Mouse (Mus musculus): ENCODE measurements around the gene C77080. TPM values are rescaled to one million over a fixed set of nuclear protein-coding genes. Genes with fewer than 3 reads are reported as not detected.

The C77080 gene
- polyA plus RNA-seq, 1 experiment from 2014 or later: 10.0 TPM

DNA sequence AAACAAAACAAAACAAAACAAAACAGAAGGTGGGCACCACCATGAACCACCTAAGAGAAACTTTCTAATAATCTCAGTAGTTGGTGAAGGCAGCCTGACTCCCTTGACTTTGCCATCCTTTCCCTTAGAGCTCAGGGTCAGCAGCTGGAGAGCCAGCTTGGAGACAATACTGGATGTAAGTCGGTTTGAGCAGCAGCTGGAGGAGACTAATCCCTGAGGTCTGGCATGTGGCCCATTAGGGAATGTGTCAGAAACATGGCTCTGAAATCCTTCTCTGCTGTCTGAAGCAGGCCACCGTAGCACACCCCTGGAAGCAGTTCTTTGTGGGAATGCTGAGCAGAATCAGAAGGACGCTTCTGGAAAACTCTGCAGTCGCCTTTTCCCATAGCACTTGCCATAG lies 49.7 kb downstream of the C77080 start:
- Histone ChIP-seq H3K4me3 (replicated peaks) (no peak overlapping the region), H3K27ac (replicated peaks) (no peak overlapping the region), H3K4me2 (replicated peaks) (no peak overlapping the region), H3K9me3 (replicated peaks) (no peaks in the 10 kb centered on the region), H3K9ac (no peak overlapping the region), H3K36me3 (peaks cover 85% of the 10 kb centered on the region), H3K27me3 (no peaks in the 10 kb centered on the region), H3K4me1 (no peaks in the 10 kb centered on the region)
- no peak for ATAC-seq (ENCODE audit: insufficient number of reproducible peaks, low FRiP score, low TSS enrichment, low read depth)
- WGBS: 59% methylated on average over 4 of the region's 4 CpGs

GRCm38 (mm10) chr4:129209504-129209903 lies 51.7 kb downstream of the C77080 start:
- Histone ChIP-seq H3K9me3 (replicated peaks) (no peaks in the 10 kb centered on the region), H3K4me2 (replicated peaks) (no peak overlapping the region), H3K4me1 (no peaks in the 10 kb centered on the region), H3K36me3 (peaks cover 84% of the 10 kb centered on the region), H3K4me3 (replicated peaks) (no peak overlapping the region), H3K27ac (replicated peaks) (no peak overlapping the region), H3K9ac (no peak overlapping the region), H3K27me3 (no peaks in the 10 kb centered on the region)
- 50% methylated on average over 7 of the region's 7 CpGs for WGBS
- no peak for ATAC-seq (ENCODE audit: insufficient number of reproducible peaks, low FRiP score, low TSS enrichment, low read depth)

- 95% methylated on average over 8 of the region's 8 CpGs for WGBS
- no peak for ATAC-seq (ENCODE audit: insufficient number of reproducible peaks, low FRiP score, low TSS enrichment, low read depth)
These were observed 54.4 kb downstream of the C77080 start for GRCm38 (mm10) chr4:129206792-129207191.

GRCm38 (mm10) chr4:129204655-129205054 lies 56.5 kb downstream of the C77080 start:
- H3K27me3 ChIP-seq: no peaks in the 10 kb centered on the region
- 88% methylated on average over 10 of the region's 10 CpGs for WGBS
- no peak overlapping the region for H3K9ac ChIP-seq
- peak; percentile 66; the same call in 1 of the 2 replicates for ATAC-seq (ENCODE audit: insufficient number of reproducible peaks, low FRiP score, low TSS enrichment, low read depth)
- no peaks in the 10 kb centered on the region for H3K9me3 ChIP-seq (replicated peaks)
- 0 out of 2 replicates have a peak overlapping the region, but pooled peaks have one; percentile 34 for H3K27ac ChIP-seq (replicated peaks)
- no peaks in the 10 kb centered on the region for H3K4me1 ChIP-seq
- H3K4me2 ChIP-seq (replicated peaks): no peak overlapping the region
- peaks cover 88% of the 10 kb centered on the region for H3K36me3 ChIP-seq
- H3K4me3 ChIP-seq (replicated peaks): no peak overlapping the region

More at GRCm38 (mm10) chr4:129206792-129207191, 54.4 kb downstream of the C77080 start:
- H3K4me1 ChIP-seq: no peaks in the 10 kb centered on the region
- H3K27me3 ChIP-seq: no peaks in the 10 kb centered on the region
- H3K9me3 ChIP-seq (replicated peaks): no peaks in the 10 kb centered on the region
- no peak overlapping the region for H3K27ac ChIP-seq (replicated peaks)
- H3K4me2 ChIP-seq (replicated peaks): no peak overlapping the region
- H3K36me3 ChIP-seq: peaks cover 88% of the 10 kb centered on the region
- H3K4me3 ChIP-seq (replicated peaks): no peak overlapping the region
- no peak overlapping the region for H3K9ac ChIP-seq

- no peak overlapping the region for H3K9ac ChIP-seq
These were observed 63.7 kb downstream of the C77080 start for GRCm38 (mm10) chr4:129197514-129197913.

DNA sequence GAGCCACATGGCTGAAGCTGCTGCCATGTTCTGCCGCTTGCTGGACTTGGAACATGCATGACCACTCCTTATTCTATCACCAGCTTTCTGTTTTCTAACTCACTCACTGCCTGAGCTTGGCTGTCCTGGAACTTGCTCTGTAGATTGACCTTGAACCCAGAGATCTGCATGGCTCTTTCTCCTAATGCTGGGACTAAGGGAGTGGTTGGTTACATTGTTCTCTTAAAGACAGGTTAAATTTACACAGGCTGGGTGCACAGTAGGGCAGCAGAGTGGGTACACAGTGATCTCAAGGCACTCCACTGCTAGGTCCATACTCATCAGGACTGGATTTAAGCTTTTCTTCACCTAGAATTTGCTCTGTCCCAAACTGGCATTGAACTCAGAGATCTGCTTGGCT lies 66.9 kb downstream of the C77080 start:
- Histone ChIP-seq H3K27me3 (no peaks in the 10 kb centered on the region), H3K4me3 (replicated peaks) (no peak overlapping the region), H3K27ac (replicated peaks) (no peak overlapping the region), H3K9ac (no peak overlapping the region), H3K4me1 (peaks cover 14% of the 10 kb centered on the region), H3K36me3 (peaks cover 46% of the 10 kb centered on the region), H3K4me2 (replicated peaks) (no peak overlapping the region), H3K9me3 (replicated peaks) (no peaks in the 10 kb centered on the region)
- WGBS: 94% methylated on average over 1 of the region's 1 CpGs
- no peak for ATAC-seq (ENCODE audit: insufficient number of reproducible peaks, low FRiP score, low TSS enrichment, low read depth)

More at GRCm38 (mm10) chr4:129197514-129197913, 63.7 kb downstream of the C77080 start:
- H3K27ac ChIP-seq (replicated peaks): no peak overlapping the region
- peaks cover 72% of the 10 kb centered on the region for H3K36me3 ChIP-seq
- 95% methylated on average over 6 of the region's 6 CpGs for WGBS
- H3K4me3 ChIP-seq (replicated peaks): no peak overlapping the region
- H3K9me3 ChIP-seq (replicated peaks): no peaks in the 10 kb centered on the region
- no peak for ATAC-seq (ENCODE audit: insufficient number of reproducible peaks, low FRiP score, low TSS enrichment, low read depth)
- H3K4me1 ChIP-seq: no peaks in the 10 kb centered on the region
- no peak overlapping the region for H3K4me2 ChIP-seq (replicated peaks)
- no peaks in the 10 kb centered on the region for H3K27me3 ChIP-seq

- Histone ChIP-seq H3K36me3 (peaks cover 27% of the 10 kb centered on the region), H3K4me1 (peaks cover 20% of the 10 kb centered on the region), H3K9ac (no peak overlapping the region), H3K4me3 (replicated peaks) (no peak overlapping the region), H3K27me3 (no peaks in the 10 kb centered on the region), H3K4me2 (replicated peaks) (no peak overlapping the region), H3K27ac (replicated peaks) (no peak overlapping the region), H3K9me3 (replicated peaks) (no peaks in the 10 kb centered on the region)
- no peak for ATAC-seq (ENCODE audit: insufficient number of reproducible peaks, low FRiP score, low TSS enrichment, low read depth)
- WGBS: 67% methylated on average over 5 of the region's 5 CpGs
These were observed 69.5 kb downstream of the C77080 start for GRCm38 (mm10) chr4:129191691-129192090.

GRCm38 (mm10) chr4:129190538-129190937 lies 70.7 kb downstream of the C77080 start:
- H3K4me3 ChIP-seq (replicated peaks): peak overlapping the region; percentile 92
- ATAC-seq (ENCODE audit: insufficient number of reproducible peaks, low FRiP score, low TSS enrichment, low read depth): no peak
- no peaks in the 10 kb centered on the region for H3K27me3 ChIP-seq
- H3K36me3 ChIP-seq: peaks cover 17% of the 10 kb centered on the region; the same call in 1 of the 2 replicates
- peaks cover 20% of the 10 kb centered on the region for H3K4me1 ChIP-seq
- 2% methylated on average over 12 of the region's 12 CpGs for WGBS
- peak overlapping the region; percentile 89 for H3K27ac ChIP-seq (replicated peaks)
- H3K4me2 ChIP-seq (replicated peaks): peak overlapping the region; percentile 71
- no peaks in the 10 kb centered on the region for H3K9me3 ChIP-seq (replicated peaks)
- peak overlapping the region; percentile 63 for H3K9ac ChIP-seq

DNA sequence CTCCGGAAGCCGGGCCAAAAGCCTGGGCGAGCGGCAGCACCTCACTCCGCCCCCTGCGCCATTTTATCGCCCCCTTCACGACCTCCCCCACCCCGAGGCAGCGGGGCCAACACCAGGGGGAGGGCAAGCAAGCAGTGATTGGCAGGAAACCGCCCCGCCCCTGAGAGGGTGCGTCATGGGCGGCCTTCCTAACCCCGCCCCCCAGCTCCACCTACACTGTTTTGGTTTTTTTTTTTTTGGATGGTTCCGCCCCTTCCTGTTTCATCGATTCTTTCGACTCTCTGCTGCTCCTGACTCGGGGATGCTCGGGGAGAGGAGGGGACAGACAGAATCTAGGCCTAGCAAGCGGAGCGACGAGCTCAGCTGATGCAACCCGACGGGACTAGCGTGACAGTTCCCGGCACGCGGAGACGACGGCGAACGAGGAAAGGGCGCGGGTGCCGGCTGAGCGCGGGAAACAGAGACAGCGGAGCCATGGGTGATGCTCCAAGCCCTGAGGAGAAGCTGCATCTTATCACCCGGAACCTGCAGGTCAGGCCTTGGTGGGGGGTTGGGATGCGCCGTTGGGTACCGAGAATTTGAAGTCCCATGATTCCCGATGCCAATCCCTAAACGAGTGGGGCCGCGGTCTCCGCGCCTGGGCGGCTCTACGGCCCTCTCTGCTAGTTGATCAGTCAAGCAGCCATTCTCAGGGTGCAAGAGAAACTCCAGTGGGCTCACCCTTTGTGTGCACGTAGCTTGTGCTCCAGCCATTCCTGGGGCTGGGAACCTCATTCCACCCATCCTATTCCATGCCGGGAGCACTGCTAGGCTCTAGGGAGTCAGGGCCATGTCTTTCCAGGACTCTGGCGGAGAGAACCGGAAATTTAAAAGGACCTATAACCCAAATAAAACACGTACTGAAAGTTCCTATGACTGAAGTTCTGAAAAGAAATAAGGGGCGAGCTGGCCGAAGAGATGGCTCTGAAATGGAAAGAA lies 71.4 kb downstream of the C77080 start, which contains the start of the genes S100pbp and Yars:
S100pbp (minus strand) TSS at position 186 of the 978 bp plus-strand sequence.
Yars (plus strand) TSS at position 219 of the 978 bp plus-strand sequence.
- Histone ChIP-seq H3K36me3 (peaks cover 10% of the 10 kb centered on the region; the same call in 1 of the 2 replicates), H3K4me3 (replicated peaks) (peak within 1 kb of the TSS; percentile 92), H3K9me3 (replicated peaks) (no peaks in the 10 kb centered on the region), H3K27me3 (no peaks in the 10 kb centered on the region), H3K27ac (replicated peaks) (peak within 1 kb of the TSS; percentile 91), H3K4me1 (peaks cover 20% of the 10 kb centered on the region), H3K4me2 (replicated peaks) (peak within 1 kb of the TSS; percentile 71), H3K9ac (peak within 1 kb of the TSS; percentile 63)
- peak; percentile 89 for ATAC-seq (ENCODE audit: insufficient number of reproducible peaks, low FRiP score, low TSS enrichment, low read depth)
- under 1% methylated on average over 55 of the region's 58 CpGs for WGBS

GRCm38 (mm10) chr4:129188803-129189541 lies 72.2 kb downstream of the C77080 start:
- Histone ChIP-seq H3K4me1 (peaks cover 20% of the 10 kb centered on the region), H3K36me3 (0 out of 2 replicates have a peak, but pooled peaks cover 3% of the 10 kb centered on the region), H3K4me3 (replicated peaks) (peak overlapping the region; percentile 92), H3K27me3 (no peaks in the 10 kb centered on the region), H3K9ac (peak overlapping the region; percentile 59), H3K4me2 (replicated peaks) (peak overlapping the region; percentile 63), H3K9me3 (replicated peaks) (no peaks in the 10 kb centered on the region), H3K27ac (replicated peaks) (peak overlapping the region; percentile 91)
- ATAC-seq (ENCODE audit: insufficient number of reproducible peaks, low FRiP score, low TSS enrichment, low read depth): peak; percentile 51
- WGBS: under 1% methylated on average over 69 of the region's 74 CpGs

Data from embryonic facial prominence, embryonic 15.5 days (tissue).